Mouse (Mus musculus) Muller cell, postnatal 12 days (primary cell): ENCODE results near the gene Nap1l4.

ENCODE experiments used
- DNase-seq: peaks from one replicate; pipeline ENCODE4 v3.0.0-alpha.2; 2015; ENCODE audit errors: inconsistent ontology term

The Nap1l4 gene

DNA sequence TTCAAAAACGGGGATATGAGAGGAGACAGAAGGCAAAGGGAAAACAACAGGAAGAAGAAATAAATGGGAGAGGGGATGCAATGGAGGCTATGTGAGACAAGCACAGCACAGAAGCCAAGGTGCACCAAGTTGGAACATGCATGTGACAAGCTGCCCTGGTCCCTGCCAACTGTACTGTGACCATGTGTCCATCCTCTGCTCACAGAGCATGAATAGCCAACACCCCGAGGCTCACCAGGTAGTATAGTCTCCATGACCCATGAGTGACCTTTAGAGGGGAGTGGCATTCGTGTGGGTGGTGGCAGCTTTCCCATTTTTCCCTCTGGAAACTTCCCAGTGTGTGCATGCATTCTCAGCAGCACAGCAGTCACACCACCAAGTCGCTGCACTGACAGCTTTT, 29.6 kb downstream of the Nap1l4 start:
- DNase-seq, result no peak

DNA sequence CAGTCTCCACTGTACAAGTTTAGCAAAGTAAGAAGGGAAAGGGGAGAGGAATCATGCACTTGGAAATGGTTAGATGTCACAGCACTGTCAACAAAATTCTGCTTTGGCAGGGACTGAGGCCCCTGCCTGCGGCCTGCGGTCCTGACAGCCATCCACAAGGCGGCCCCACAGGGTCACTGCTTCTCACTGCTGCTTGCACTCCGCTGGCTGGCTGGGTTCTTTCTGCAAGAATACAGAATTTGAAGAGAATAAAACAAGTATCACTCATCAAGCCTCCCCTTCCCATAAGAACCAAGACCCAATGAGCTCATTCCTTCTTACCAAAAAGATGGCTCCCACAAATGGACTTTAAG, 34.5 kb downstream of the Nap1l4 start:
- no peak for DNase-seq

- no peak for DNase-seq
Measured at GRCm38 (mm10) chr7:143513763-143514415, 35.0 kb downstream of the Nap1l4 start.

- no peak for DNase-seq
Measured at GRCm38 (mm10) chr7:143511335-143511712, 37.6 kb downstream of the Nap1l4 start.

DNA sequence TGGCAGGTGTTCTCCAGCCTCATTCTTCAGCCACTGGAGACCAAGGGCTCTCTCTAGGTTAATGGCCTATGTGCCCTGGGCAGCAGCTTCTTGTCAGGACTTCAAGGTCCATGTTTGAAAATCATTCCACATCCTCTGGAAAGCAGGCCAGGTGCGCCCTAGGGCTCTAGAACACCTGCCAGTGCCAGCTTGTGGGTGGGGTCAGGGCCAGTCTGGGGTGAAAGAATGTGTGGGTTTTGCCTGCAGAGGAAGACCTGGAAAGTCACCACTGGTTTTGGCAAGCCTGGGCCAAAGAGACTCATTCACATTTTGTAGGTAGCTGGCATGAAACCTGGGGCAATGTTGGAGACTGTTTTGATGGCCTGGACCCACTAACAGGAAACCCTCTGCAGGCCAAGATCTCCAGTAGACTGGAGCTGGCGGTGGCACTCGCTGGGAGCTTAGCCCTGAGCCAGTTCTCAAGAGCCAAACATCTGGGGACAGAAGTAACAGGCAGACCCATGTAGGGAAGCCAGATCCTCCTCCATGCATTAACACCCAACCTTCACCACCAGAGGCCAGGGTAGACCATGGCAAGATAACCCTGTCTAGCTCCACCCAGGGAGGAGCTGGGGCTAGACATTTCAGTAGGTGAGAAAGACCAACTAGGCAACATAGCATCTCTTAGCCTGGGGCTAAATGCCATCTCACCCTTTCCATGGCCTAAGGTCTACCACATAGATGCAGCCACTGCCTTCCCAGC, 38.1 kb downstream of the Nap1l4 start:
- no peak for DNase-seq

DNA sequence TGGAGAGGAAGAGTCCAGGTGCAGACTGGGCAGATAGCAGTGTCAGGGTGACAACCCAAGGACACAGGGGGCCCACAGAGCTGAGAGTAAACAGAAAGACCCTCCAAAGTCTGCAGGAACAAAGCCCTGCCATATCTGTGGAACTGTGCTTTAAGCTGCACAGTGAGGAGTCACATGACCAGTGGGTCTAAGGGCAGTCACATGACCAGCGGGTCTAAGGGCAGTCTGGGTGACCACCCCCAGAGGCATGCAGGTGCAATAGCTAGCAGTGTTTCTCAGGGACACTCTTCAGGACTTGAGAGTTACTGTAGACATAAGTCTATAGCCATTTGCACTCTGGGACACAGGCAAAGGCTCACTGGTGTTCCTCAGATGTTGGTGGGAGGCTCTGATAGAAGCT, 39.3 kb downstream of the Nap1l4 start:
- DNase-seq, result no peak

- peak; percentile 38 for DNase-seq
Measured at GRCm38 (mm10) chr7:143506675-143507074, 42.2 kb downstream of the Nap1l4 start.

GRCm38 (mm10) chr7:143506271-143506670, 42.6 kb downstream of the Nap1l4 start:
- no peak for DNase-seq

GRCm38 (mm10) chr7:143505823-143506222, 43.1 kb downstream of the Nap1l4 start:
- DNase-seq, result peak; percentile 52

- DNase-seq, result no peak
Measured at GRCm38 (mm10) chr7:143505411-143505810, 43.5 kb downstream of the Nap1l4 start.

- no peak for DNase-seq
Measured at GRCm38 (mm10) chr7:143503926-143504325, 45.0 kb downstream of the Nap1l4 start.

GRCm38 (mm10) chr7:143502418-143503200, 46.3 kb downstream of the Nap1l4 start, which contains the start of gene Phlda2:
Gene Phlda2, minus strand, starts transcription at chr7:143503150.
- DNase-seq, result peak; percentile 26

GRCm38 (mm10) chr7:143501643-143502417, 47.1 kb downstream of the Nap1l4 start:
- peak; percentile 17 for DNase-seq

DNA sequence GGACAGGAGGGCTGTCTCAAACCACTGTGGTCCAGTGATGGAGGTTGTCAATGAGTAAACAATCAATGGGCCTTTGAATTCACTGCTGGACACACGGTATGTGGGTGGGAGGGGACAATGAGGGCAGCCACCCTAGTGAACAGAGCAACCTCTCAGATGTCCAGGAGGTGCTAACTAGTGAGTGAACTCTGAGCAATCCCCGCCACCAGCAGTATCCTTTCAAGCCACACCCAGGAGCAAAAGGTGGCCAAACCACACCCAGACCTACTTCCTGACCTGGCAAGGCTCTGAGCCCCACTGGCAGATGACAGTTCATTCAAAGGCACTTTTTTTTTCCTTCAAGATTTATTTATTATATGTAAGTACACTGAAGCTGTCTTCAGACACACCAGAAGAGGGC, 48.0 kb downstream of the Nap1l4 start:
- peak; percentile 7 for DNase-seq

DNA sequence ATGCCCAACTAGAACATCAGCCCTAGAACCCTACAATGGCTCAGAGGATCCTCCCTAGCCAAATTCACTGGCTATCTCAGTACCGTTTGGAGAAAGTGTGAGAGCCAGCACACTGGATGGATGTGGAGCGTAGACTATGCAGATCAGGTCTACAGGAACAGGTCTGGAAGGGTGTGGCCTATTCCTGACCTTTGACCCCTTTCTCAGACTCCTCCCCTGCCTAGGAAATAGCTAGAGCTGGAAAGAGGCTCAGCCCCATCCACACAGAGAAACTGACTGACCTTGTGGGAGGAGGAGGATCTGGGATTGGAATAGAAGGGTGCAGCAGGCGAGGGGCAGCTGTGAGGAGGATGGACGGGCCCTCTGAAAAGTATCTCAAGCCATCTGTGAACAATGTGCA, 50.3 kb downstream of the Nap1l4 start:
- no peak for DNase-seq

GRCm38 (mm10) chr7:143495104-143495961, 53.6 kb downstream of the Nap1l4 start:
- no peak for DNase-seq

DNA sequence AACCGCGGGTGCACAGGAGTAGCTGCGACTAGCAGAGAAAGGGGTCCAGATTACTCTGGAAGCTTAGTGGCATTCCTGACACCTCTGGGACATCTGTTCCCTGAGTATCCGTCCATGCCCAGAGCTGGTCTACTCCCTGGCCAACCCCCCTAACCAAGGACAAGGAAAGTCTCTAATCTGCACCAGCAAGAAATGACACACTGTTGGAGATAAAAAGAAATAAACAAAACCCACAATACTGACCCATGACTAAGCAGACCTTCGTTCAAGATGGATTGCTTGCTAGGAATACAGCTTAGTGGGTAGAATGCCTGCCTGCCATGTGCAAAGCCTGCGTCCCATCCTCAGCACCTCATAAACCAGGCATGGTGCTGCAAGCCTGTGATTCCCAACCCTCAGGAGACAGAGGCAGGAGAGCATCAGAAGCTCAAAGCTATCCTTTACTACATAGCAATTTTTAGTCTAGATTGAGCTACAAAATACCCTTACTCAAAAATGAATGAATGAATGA, 55.2 kb downstream of the Nap1l4 start:
- no peak for DNase-seq

DNA sequence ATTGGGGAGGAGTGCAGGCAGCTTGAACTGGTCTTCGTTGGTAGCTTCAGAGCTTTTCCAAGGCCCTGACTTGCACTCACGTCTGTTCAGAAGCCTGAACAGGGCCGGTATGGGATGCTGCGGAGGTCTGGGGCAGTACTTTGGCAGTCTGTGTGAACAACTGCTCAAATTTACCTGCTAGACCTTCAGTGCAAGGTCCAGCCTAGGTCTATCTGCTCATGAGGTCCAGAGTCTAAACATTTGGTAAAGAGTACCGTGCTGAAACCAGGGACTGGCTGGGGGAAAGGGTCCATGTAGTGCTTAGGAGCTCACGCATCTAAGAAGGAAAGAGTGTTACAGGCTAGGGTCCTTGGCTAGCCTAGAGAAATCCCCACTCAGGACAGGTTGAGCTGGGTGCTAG, 59.2 kb downstream of the Nap1l4 start:
- no peak for DNase-seq

DNA sequence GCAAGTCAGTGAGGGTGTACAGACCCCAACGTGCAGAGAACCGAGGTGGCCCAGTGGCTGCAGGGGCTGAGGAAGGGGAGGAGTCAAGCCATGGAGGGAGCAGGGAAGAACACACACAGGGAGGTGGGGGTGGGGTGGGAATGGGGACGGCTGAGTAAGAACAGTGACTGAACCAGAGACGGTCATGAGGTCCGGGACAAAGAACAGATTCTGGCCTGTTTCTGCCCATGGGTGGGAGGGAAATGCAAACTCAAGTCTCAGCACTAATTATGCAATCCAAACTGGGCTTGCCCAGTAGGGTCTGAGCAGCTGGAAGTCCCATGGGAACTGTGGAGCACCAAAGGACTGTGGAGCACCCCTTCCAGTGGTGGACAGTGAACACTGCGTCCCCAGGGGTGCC, 66.4 kb downstream of the Nap1l4 start:
- no peak for DNase-seq

DNA sequence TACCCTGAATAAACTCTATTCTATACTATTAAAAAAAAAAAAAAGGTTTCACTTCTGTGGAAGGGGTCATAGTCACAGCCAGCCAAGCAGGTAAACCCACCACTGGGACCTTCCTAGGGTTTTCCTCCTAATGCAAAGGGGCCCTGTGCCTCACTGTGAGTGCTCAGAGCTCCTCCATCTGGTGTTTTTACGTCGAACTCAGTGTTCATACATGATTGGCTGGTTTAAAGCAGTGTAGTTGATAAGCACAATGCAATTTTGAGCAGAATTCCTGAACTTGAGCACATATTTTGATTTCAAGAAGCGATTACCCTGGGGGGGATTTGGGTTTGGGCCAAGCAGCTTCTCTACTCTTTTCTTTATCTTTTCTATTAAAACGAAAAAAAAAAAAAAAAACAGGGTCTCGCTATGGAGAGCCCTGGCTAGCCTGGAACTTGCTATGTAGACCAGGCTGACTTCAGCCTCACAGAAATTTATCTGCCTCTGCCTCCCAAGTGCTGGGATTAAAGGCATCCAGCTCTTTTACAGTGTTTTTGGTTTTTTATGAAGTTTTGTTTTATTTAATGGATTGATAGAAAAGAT, 67.0 kb downstream of the Nap1l4 start:
- DNase-seq, result no peak
